Mouse (Mus musculus): ENCODE results near the gene Acot11.
A peak's percentile ranks its signal among the peaks of the same experiment; 100 is the strongest.
"Not testable (repeated sequence)": the region's sequence is repeated elsewhere in the genome, so short reads cannot be mapped to it uniquely, and the experiment has no call there.

Gene Acot11

GRCm38 (mm10) chr4:106775767-106776166, 29.0 kb downstream of the Acot11 start:
- not testable (repeated sequence) for DNase-seq

DNA sequence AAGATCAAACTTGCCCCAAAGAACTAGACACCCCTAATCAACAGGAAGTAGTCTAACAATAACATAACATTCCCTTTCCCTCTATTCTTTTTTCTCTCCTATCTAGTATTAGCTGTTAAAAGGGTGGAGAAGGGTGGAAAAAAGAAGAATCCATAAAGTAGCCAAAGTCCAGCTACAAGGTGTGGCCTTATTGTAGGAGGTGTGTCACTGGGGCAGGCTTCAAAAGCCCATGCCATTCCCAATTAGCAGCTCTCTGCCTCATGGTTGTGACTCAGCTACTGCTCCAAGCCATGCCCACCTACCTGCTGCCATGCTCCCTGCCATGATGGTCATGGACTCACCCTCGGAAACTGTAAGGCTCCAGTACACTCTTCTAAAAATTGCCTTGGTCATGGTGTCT, 32.2 kb downstream of the Acot11 start:
- DNase-seq = no peak

DNA sequence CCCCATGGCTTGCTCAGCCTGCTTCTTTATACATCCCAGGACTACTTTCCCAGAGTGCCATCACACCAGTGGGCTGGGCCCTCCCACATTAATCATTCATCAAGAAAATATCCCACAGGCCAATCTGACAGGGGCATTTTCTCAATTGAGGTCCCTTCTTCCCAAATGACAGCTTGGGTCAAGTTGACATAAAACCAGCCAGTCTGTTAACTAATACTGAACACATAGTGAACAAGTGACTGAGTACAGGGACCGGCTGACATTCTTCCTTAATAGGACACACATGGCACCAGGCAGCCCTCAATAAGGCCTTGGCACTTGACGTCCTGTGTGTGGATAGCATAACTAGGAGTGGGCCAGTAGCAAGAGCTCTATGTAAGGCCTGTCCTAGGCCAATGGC, 35.5 kb downstream of the Acot11 start:
- DNase-seq = no peak

DNA sequence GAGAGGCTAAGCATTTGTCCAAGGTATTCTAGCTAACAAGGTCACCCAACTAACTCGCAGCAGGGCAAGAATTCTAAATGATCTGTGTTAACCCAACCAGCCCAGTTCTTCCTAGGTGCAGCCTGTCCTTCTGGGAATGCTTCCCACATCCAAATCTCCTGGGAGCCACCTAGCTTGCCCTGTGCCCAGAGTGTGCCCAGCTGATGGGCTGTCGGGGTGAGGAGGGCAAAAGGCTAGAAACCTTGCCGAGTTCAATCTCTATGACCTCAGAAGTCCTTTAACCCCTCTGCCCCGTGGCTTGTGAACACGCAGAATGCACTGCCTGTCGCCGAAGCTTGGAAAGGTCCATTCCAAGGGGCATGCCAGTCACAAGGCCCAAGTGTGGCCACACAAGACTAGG, 40.6 kb downstream of the Acot11 start:
- no peak for DNase-seq

DNA sequence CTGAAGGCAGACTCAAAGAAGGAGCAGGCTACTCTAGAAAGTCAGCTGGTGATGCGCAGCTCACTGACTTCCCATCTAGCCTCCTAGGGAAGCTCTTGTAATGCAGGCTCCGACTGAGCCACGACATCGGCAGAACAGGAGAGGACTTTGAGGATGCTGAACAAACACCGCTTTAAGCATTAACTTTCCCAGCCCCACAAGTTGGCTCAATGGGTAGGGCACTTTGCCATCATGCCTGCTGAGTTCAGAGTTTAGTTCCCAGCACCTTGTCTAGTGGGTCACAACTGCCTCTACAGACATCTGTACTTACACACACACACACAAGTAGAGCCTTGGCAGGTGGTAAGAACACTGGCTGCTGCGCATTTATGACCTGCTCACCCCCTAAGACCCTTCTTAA, 53.1 kb downstream of the Acot11 start:
- DNase-seq = no peak

DNA sequence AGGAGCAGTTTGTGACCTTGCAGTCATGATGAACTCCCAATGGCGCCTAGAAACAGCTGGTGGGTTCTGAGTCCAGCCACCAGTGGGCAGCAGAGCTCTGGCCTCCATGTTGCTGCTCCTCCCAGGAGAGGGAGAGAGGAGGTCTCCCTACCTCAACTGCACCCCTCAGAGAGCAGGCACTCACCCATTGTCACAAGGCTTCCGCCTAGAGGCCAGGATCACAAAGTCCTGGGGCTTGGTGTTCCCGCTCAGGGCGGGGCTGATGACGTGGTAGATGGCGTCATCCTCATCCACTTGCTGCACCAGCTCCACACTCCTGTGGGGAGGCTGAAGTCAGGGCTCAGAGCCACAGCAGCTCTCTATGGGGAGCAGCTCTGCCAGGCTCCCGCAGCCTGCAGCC, 55.1 kb downstream of the Acot11 start:
- peak; percentile 76 to 79 for DNase-seq

GRCm38 (mm10) chr4:106747001-106747580, 57.7 kb downstream of the Acot11 start:
- no peak for DNase-seq

- DNase-seq = no peak
These were observed 58.9 kb downstream of the Acot11 start for GRCm38 (mm10) chr4:106745862-106746261.

GRCm38 (mm10) chr4:106737904-106738303, 66.9 kb downstream of the Acot11 start:
- no peak for DNase-seq

DNA sequence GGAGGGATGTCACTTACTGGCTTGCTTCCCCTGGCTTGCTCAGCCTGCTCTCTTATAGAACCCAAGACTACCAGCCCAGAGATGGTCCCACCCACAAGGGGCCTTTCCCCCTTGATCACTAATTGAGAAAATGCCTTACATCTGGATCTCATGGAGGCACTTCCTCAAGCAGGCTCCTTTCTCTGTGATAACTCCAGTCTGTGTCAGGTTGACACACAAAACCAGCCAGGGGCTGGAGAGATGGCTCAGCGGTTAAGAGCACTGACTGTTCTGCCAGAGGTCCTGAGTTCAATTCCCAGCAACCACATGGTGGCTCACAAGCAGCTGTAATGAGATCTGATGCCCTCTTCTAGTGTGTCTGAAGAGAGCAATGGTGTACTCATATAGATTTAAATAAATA, 67.9 kb downstream of the Acot11 start:
- DNase-seq = not testable (repeated sequence)

DNA sequence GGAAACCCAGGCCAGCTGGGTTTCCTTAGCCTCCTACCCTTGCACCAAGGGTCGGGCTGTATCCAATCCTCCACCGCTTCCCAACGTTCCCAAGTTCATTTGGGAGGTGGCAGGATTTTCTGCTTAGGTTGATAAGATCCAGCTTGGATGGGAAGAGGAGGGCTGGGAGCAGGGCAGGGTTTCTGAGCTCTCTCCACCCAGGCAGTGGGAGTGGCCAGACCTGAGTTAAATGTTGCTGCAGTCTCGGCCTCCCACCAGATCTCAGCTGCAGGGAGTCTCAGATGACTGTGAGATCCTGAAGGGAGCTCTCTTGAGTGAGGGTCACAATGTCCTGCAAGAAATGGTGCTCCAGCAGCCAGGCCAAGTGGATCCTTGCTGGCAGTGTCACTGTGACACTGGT, 71.2 kb downstream of the Acot11 start, which contains the start of gene Fam151a:
Gene Fam151a (plus strand): TSS at position 254 of the 400 bp plus-strand sequence.
- no peak for DNase-seq

GRCm38 (mm10) chr4:106730814-106731213, 74.0 kb downstream of the Acot11 start, which contains the start of gene Mroh7:
Gene Mroh7 (minus strand): TSS chr4:106730925.
- no peak for DNase-seq

GRCm38 (mm10) chr4:106720631-106721030, 84.2 kb downstream of the Acot11 start:
- DNase-seq = peak; percentile 62 to 72

DNA sequence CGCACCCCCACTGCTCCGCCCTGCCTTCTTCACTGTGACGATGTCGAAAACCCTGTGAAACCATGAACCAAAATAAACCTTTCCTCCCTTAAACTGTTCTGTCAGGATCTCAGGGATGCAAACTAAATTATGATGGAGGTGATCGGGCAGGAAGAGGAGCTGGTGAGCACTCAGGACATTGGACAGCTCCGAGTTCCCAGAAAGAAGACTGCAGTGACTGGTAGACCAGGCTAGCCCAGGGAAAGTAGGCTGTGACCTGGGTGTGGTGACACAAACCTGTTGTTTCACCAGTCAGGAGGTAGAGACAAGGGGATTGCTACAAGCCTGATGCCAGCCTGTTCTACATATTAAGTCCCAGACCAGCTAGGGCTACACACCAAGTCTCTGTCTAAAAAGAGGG, 91.2 kb downstream of the Acot11 start:
- DNase-seq = no peak

DNA sequence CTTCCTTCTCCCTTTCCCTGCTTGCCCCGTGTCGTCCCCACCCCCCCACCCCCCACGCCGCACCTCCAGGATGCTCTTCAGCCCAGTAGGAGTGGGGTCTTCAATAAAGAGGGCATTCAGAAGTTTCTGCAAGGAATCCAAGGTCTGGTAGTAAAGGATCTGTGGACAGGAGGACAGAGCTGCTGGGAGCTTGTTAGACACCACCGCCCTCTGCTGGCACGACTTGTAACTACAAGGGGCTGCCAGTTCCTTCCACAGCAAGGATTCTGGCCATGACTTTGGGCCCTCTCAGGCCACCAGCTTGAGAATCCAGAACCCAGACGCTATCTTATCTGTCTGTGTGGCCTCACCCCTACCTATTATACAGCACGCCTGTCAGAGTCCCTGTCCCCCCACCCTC, 96.4 kb downstream of the Acot11 start:
- peak; percentile 88 to 92 for DNase-seq

GRCm38 (mm10) chr4:106707957-106708356, 96.8 kb downstream of the Acot11 start:
- no peak for DNase-seq

- DNase-seq = no peak
These were observed 99.6 kb downstream of the Acot11 start for GRCm38 (mm10) chr4:106705096-106705665.

DNA sequence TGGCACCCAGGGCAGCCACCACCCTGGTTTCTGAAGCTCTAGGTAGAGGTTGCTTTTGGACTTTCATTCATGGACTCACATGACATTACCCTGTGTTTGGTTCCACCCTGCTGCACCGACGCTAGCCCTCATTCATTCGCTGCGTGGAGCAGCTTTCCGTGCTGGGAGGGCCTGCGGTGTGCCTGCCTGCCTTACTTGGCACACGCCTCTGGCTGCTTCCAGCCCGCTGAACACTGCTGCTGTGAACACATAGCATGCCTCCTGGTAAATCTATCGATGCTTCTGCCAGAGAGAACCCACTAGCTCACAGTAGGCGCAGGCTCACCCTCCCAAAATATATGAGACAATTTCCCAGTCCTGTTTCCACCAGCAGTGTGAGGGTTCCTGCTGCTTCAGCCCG, 100.4 kb downstream of the Acot11 start:
- peak; percentile 58 to 70 for DNase-seq

- DNase-seq = peak in 1 of 2 experiments; percentile 21
These were observed 100.8 kb downstream of the Acot11 start for GRCm38 (mm10) chr4:106703956-106704355.

DNA sequence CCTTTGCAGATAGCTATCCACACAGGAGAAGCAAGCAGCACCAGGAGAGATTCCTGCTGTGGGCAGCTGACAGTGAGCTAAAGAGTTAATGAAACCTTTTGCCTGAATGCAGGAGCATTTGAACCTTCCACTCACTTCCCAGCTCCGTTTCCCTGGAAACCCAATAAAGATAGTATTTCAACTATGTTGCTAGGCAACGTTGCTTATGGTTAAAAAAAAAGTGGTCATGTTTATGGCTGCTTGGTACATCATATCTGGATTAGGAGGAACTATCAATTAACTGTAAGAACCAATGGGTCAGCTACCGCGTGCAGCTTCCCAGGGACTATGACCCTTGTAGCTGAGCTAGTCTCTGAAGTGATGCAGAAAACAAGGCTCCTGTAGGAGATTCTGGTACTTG, 104.0 kb downstream of the Acot11 start:
- DNase-seq = no peak

DNA sequence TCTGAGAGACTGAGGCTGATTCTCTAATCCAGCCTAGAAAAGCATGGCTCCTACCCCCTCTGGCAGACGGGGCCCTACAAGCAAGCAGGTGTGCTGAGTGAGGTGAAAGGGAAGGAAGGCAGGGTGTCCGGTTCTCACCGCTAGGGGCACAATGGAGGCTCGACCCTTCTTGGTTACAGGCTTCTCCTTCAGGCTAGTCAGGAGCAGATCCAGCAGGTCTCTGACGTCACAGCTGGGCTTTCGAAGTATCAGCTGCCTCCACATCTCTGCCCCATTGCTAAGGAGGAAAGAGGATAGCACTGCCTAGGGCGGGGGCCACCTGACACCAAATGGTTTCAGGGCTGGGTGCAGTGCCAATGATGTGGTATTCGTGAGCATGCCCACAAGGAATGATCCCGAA, 104.8 kb downstream of the Acot11 start:
- peak in 1 of 2 experiments; percentile 48 for DNase-seq
